Mouse (Mus musculus): ENCODE results near the gene Ceacam16.

DNA sequence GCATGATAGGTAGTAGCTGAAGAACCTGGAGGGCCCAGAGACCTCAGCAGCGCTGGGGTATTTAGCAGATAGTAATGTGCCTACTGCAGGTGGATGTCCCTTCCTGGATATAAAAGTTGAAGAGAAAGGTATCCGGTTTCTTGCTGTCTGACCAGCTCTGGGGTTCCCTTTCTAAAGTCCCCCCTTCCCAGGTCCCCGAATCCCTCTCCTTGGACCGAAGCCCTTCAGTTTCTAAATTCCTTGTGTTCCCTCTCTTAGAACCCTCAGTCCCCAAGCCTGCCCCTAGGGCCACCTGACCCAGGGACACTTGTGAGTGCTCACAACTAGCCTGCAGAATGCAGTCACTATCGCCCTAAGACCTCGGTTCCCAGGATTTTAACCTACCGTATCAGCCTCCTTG is 39.5 kb downstream of the Ceacam16 start:
- no peak for TF ChIP-seq CTCF (IDR thresholded peaks at IDR 0.05; ENCODE audit: extremely low read depth, insufficient read length, insufficient replicate concordance, low read depth, low read length)
- TF ChIP-seq POLR2A (IDR thresholded peaks at IDR 0.05; ENCODE audit: low read depth, low read length): no peak
